Comparison of ENCODE assay signal across 8 mouse cellular contexts in the genomic region with DNA sequence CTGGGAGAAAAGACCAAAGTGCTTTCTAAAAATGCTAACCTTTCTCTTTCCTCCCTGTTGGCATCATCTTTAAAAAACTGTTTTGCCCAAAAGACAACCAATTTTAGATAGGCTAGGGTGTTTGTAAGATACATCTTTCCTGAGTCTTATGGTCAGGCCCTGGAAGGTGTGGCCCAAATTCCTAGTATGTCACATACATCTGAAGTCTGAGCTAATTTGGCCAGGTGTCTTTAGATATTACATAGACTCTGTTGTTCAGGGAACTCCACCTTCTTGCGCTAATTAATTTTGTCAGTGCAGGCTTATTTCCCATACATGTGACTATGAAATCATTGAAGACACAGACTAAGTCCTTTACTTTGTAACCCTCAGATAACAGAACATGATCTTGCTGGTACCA. TPM values are rescaled to one million over a fixed set of nuclear protein-coding genes. Genes with fewer than 3 reads are reported as not detected.
DNase-seq lines count a peak whose midpoint lies in the region; ATAC-seq and TF ChIP-seq lines count a peak whose summit lies in the region.
"Had no signal": no experiment of that assay in that cellular context is flagged by ENCODE, and none has a peak within 500 bp of the region (broad histone marks: within the 10 kb centered on the region; RNA-seq: fewer than 3 reads in every experiment).

No protein-coding gene starts in this region.

- DNase-seq in lung, postnatal 0 days (ENCODE audit: low spot score), result no peak
- DNase-seq in lung, postnatal 10 days, result no peak
- no peak for DNase-seq in forebrain, embryonic 10.5 days (ENCODE audit: extremely low spot score, low spot score)
- no peak for DNase-seq in limb, embryonic 14.5 days (ENCODE audit: low spot score)
- DNase-seq in stomach, postnatal 0 days (ENCODE audit: low spot score), result no peak
- DNase-seq in thymus, adult 18-20 months, result no peak
- DNase-seq in kidney, adult 9 months, result no peak
- DNase-seq: spleen, adult 18-20 months had no signal

- H3K4me1 ChIP-seq in lung, postnatal 0 days (ENCODE audit: insufficient read depth, low read depth, low read length), result peaks cover 10% of the 10 kb centered on the region; the same call in 1 of the 2 replicates
- H3K4me1 ChIP-seq in forebrain, embryonic 10.5 days, result peaks cover 35% of the 10 kb centered on the region
- peaks cover 10% of the 10 kb centered on the region for H3K4me1 ChIP-seq in limb, embryonic 14.5 days (ENCODE audit: control insufficient read depth, insufficient read depth, low read length)
- no peaks in the 10 kb centered on the region for H3K4me1 ChIP-seq in stomach, postnatal 0 days (replicated peaks; ENCODE audit: control insufficient read depth, insufficient read depth)

- H3K4me2 ChIP-seq in lung, postnatal 0 days (replicated peaks; ENCODE audit: low read depth, low read length), result peak overlapping the region; percentile 75
- H3K4me2 ChIP-seq in limb, embryonic 14.5 days (replicated peaks; ENCODE audit: low read depth, low read length, severe bottlenecking), result peak overlapping the region; percentile 84
- H3K4me2 ChIP-seq in stomach, postnatal 0 days (replicated peaks; ENCODE audit: low read depth), result peak overlapping the region; percentile 83

- H3K4me3 ChIP-seq in lung, postnatal 0 days (ENCODE audit: low read depth, low read length), result peak overlapping the region; percentile 98; the same call in 1 of the 2 replicates
- peak overlapping the region; percentile 89 for H3K4me3 ChIP-seq in forebrain, embryonic 10.5 days
- H3K4me3 ChIP-seq in limb, embryonic 14.5 days (replicated peaks; ENCODE audit: low read length), result peak overlapping the region; percentile 97
- H3K4me3 ChIP-seq in stomach, postnatal 0 days (ENCODE audit: low read depth, low read length), result peak overlapping the region; percentile 97; the same call in 1 of the 2 replicates

- ATAC-seq in lung, postnatal 0 days, result no peak
- ATAC-seq in limb, embryonic 14.5 days (ENCODE audit: low FRiP score, low read depth), result no peak
- ATAC-seq in stomach, postnatal 0 days (ENCODE audit: low FRiP score, low TSS enrichment), result no peak

- no peak for TF ChIP-seq EP300 in lung, postnatal 0 days (IDR thresholded peaks at IDR 0.05)
- no peak for TF ChIP-seq EP300 in stomach, postnatal 0 days (optimal IDR thresholded peaks at IDR 0.05)

- peak overlapping the region; percentile 99; the same call in 1 of the 2 replicates for H3K9ac ChIP-seq in lung, postnatal 0 days (replicated peaks; ENCODE audit: low read depth)
- peak overlapping the region; percentile 99; the same call in 1 of the 2 replicates for H3K9ac ChIP-seq in limb, embryonic 14.5 days (ENCODE audit: low read depth, low read length, severe bottlenecking)
- H3K9ac ChIP-seq in stomach, postnatal 0 days (ENCODE audit: low read length), result no peak overlapping the region

- TF ChIP-seq POLR2A in limb, embryonic 14.5 days (IDR thresholded peaks at IDR 0.05; ENCODE audit: borderline replicate concordance, extremely low read depth, insufficient read depth, insufficient read length), result no peak

- no peaks in the 10 kb centered on the region for H3K27me3 ChIP-seq in lung, postnatal 0 days (replicated peaks; ENCODE audit: insufficient read depth, low read length)
- no peaks in the 10 kb centered on the region for H3K27me3 ChIP-seq in forebrain, embryonic 10.5 days (ENCODE audit: poor library complexity, severe bottlenecking)
- H3K27me3 ChIP-seq in limb, embryonic 14.5 days (ENCODE audit: control insufficient read depth, insufficient read depth, low read length), result no peaks in the 10 kb centered on the region
- H3K27me3 ChIP-seq in stomach, postnatal 0 days (ENCODE audit: control insufficient read depth, insufficient read depth, low read length), result no peaks in the 10 kb centered on the region

- H3K9me3 ChIP-seq in lung, postnatal 0 days (ENCODE audit: low read length), result no peaks in the 10 kb centered on the region
- no peaks in the 10 kb centered on the region for H3K9me3 ChIP-seq in forebrain, embryonic 10.5 days
- no peaks in the 10 kb centered on the region for H3K9me3 ChIP-seq in limb, embryonic 14.5 days (ENCODE audit: control insufficient read depth, low read length)
- no peaks in the 10 kb centered on the region for H3K9me3 ChIP-seq in stomach, postnatal 0 days (ENCODE audit: control insufficient read depth, low read length)

- WGBS in lung, postnatal 0 days, result 77% methylated on average over 1 of the region's 1 CpGs
- 94% methylated on average over 1 of the region's 1 CpGs for WGBS in forebrain, embryonic 10.5 days
- 67% methylated on average over 1 of the region's 1 CpGs for WGBS in limb, embryonic 14.5 days
- 64% methylated on average over 1 of the region's 1 CpGs for WGBS in stomach, postnatal 0 days

- no peak for TF ChIP-seq CTCF in lung, postnatal 0 days (IDR thresholded peaks at IDR 0.05)
- TF ChIP-seq CTCF in stomach, postnatal 0 days (IDR thresholded peaks at IDR 0.05; ENCODE audit: low read depth), result no peak

- H3K27ac ChIP-seq in lung, postnatal 0 days (ENCODE audit: low read length), result peak overlapping the region; percentile 99; the same call in 1 of the 2 replicates
- H3K27ac ChIP-seq in forebrain, embryonic 10.5 days, result peak overlapping the region; percentile 100
- H3K27ac ChIP-seq in limb, embryonic 14.5 days (replicated peaks; ENCODE audit: low read depth, low read length), result no peak overlapping the region
- no peak overlapping the region for H3K27ac ChIP-seq in stomach, postnatal 0 days (replicated peaks)

- no peaks in the 10 kb centered on the region for H3K36me3 ChIP-seq in lung, postnatal 0 days (ENCODE audit: insufficient read depth, low read length)
- peaks cover 4% of the 10 kb centered on the region; the same call in 1 of the 2 replicates for H3K36me3 ChIP-seq in forebrain, embryonic 10.5 days (replicated peaks)
- H3K36me3 ChIP-seq in limb, embryonic 14.5 days (ENCODE audit: control insufficient read depth, insufficient read depth, low read length), result no peaks in the 10 kb centered on the region
- H3K36me3 ChIP-seq in stomach, postnatal 0 days (ENCODE audit: control insufficient read depth, insufficient read depth, low read length), result no peaks in the 10 kb centered on the region

RNA-seq across cellular contexts. Expression of a gene that starts 2.6 kb away (rescaled TPM):
- polyA plus RNA-seq in lung, postnatal 0 days (2015; fragmentation: Nextera tagmentation; extraction: Ambion mirVana), result 82.6 and 84.4 TPM in 2 replicates
- polyA plus RNA-seq in forebrain, embryonic 10.5 days (2016; fragmentation: Nextera tagmentation; extraction: Ambion mirVana), result 215 and 227 TPM in 2 replicates
- polyA plus RNA-seq in limb, embryonic 14.5 days (2012; rRNA removed), result 83.3 and 104 TPM in 2 replicates
- 125 and 134 TPM in 2 replicates for polyA plus RNA-seq in limb, embryonic 14.5 days (2014; fragmentation: Nextera tagmentation; extraction: Ambion mirVana)
- polyA plus RNA-seq in stomach, postnatal 0 days (2015; fragmentation: Nextera tagmentation; extraction: Ambion mirVana), result 61.1 and 67.9 TPM in 2 replicates

Comparison
In these comparisons a context has a peak if more than half of its experiments do, and no peak if none do; other contexts are left out.
1. H3K27ac ChIP-seq: peak in lung, postnatal 0 days (single experiment) and forebrain, embryonic 10.5 days (single experiment); none in limb, embryonic 14.5 days (single experiment) and stomach, postnatal 0 days (single experiment).
2. Peak in every context shown above with its lines, with median percentiles within 50 percentile points of each other: H3K4me2 ChIP-seq and H3K4me3 ChIP-seq.